Mouse (Mus musculus): ENCODE measurements around the gene Mxi1. TPM values are rescaled to one million over a fixed set of nuclear protein-coding genes. Genes with fewer than 3 reads are reported as not detected.

The Mxi1 gene
- polyA plus RNA-seq (2012; rRNA removed): 25.8 and 28.5 TPM in 2 replicates
- polyA plus RNA-seq (2014; fragmentation: Nextera tagmentation; extraction: Ambion mirVana): 40.1 and 42.2 TPM in 2 replicates

DNA sequence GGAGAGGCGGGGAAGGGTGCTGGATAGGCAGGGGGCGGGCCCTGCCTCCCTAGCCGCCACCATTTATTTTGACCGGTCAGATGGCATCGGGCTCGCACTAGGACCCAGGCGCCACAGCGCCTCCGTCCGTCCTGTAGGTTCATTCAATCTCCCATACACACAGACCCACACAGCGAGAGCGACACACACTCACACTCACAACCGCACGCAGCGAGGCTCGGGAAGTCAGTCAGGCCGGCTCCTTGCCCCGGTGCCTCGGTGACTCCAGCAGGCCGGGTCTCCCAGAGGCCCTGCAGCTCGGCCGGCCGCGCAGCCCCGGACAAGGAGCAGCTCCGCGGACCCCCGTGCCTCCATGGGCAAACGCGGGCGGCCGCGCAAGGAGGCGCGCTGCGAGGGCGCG is at the start of gene Mxi1:
Gene Mxi1, plus strand, starts transcription at position 171 of the 400 bp plus-strand sequence.
- H3K4me2 ChIP-seq (replicated peaks; ENCODE audit: low read depth, low read length, severe bottlenecking): peak within 1 kb of the TSS; percentile 97
- TF ChIP-seq POLR2A (IDR thresholded peaks at IDR 0.05; ENCODE audit: borderline replicate concordance, extremely low read depth, insufficient read depth, insufficient read length): 0 out of 2 replicates have a peak, but pooled peaks have one; percentile 62
- peak within 1 kb of the TSS; percentile 86 for H3K4me3 ChIP-seq (replicated peaks; ENCODE audit: low read length)
- DNase-seq (ENCODE audit: low spot score) (peak; percentile 91), ATAC-seq (ENCODE audit: low FRiP score, low read depth) (peak; percentile 36)
- H3K36me3 ChIP-seq (ENCODE audit: control insufficient read depth, insufficient read depth, low read length): 0 out of 2 replicates have a peak, but pooled peaks cover 2% of the 10 kb centered on the region
- H3K9me3 ChIP-seq (ENCODE audit: control insufficient read depth, low read length): no peaks in the 10 kb centered on the region
- no peaks in the 10 kb centered on the region for H3K27me3 ChIP-seq (ENCODE audit: control insufficient read depth, insufficient read depth, low read length)
- H3K9ac ChIP-seq (ENCODE audit: low read depth, low read length, severe bottlenecking): peak within 1 kb of the TSS; percentile 88
- H3K4me1 ChIP-seq (ENCODE audit: control insufficient read depth, insufficient read depth, low read length): peaks cover 16% of the 10 kb centered on the region
- peak within 1 kb of the TSS; percentile 98 for H3K27ac ChIP-seq (replicated peaks; ENCODE audit: low read depth, low read length)
- 0% methylated on average over 33 of the region's 38 CpGs for WGBS

DNA sequence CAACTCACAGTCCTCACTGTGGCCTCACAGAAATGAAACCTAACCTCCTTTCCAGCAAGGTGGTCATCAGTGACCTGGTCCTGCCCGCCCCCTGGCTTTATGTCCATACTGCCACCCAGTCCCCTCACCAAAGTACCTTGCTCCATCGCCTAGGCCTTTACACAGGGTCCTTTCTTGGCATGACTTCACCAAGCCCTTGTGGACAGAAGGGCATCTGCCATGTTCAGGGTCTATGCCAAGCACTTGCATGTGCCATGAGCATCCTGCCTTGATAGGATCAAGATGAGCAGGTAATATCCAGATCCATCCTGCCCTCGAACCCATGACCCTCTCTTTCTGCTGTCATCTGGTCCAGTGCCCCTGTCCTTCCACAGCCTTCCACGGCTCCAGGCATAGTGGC is 49.5 kb upstream of the Mxi1 start:
- no peak overlapping the region for H3K9ac ChIP-seq (ENCODE audit: low read depth, low read length, severe bottlenecking)
- H3K36me3 ChIP-seq (ENCODE audit: control insufficient read depth, insufficient read depth, low read length): no peaks in the 10 kb centered on the region
- no peaks in the 10 kb centered on the region for H3K27me3 ChIP-seq (ENCODE audit: control insufficient read depth, insufficient read depth, low read length)
- WGBS: 87% methylated on average over 4 of the region's 4 CpGs
- H3K4me2 ChIP-seq (replicated peaks; ENCODE audit: low read depth, low read length, severe bottlenecking): no peak overlapping the region
- H3K4me3 ChIP-seq (replicated peaks; ENCODE audit: low read length): no peak overlapping the region
- peaks cover 8% of the 10 kb centered on the region for H3K4me1 ChIP-seq (ENCODE audit: control insufficient read depth, insufficient read depth, low read length)
- no peak for TF ChIP-seq POLR2A (IDR thresholded peaks at IDR 0.05; ENCODE audit: borderline replicate concordance, extremely low read depth, insufficient read depth, insufficient read length)
- H3K9me3 ChIP-seq (ENCODE audit: control insufficient read depth, low read length): no peaks in the 10 kb centered on the region
- no peak for DNase-seq (ENCODE audit: low spot score)
- ATAC-seq (ENCODE audit: low FRiP score, low read depth): no peak
- H3K27ac ChIP-seq (replicated peaks; ENCODE audit: low read depth, low read length): no peak overlapping the region

DNA sequence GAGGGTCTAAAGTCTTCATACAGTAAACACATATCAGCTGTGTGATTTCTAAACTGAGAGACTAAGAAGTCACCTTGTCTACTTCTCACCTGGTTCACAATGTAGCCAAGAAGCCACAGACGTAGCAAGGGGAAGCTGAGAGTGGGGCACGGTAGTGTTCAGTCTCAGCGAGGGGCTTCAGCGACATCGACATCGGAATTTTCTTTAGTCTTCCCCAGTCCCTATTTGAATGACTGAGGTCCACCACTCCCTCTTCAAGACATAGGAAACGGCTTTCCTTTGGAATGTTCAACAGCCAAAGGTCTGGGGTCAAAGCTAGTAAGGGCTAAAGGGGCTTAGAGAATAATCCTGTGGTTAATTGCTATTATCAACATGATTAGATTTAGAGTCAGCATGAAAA is 48.3 kb upstream of the Mxi1 start:
- Histone ChIP-seq H3K4me1 (ENCODE audit: control insufficient read depth, insufficient read depth, low read length) (peaks cover 8% of the 10 kb centered on the region), H3K4me2 (replicated peaks; ENCODE audit: low read depth, low read length, severe bottlenecking) (no peak overlapping the region), H3K4me3 (replicated peaks; ENCODE audit: low read length) (no peak overlapping the region), H3K27me3 (ENCODE audit: control insufficient read depth, insufficient read depth, low read length) (no peaks in the 10 kb centered on the region), H3K9ac (ENCODE audit: low read depth, low read length, severe bottlenecking) (no peak overlapping the region), H3K9me3 (ENCODE audit: control insufficient read depth, low read length) (no peaks in the 10 kb centered on the region), H3K27ac (replicated peaks; ENCODE audit: low read depth, low read length) (no peak overlapping the region), H3K36me3 (ENCODE audit: control insufficient read depth, insufficient read depth, low read length) (no peaks in the 10 kb centered on the region)
- TF ChIP-seq POLR2A (IDR thresholded peaks at IDR 0.05; ENCODE audit: borderline replicate concordance, extremely low read depth, insufficient read depth, insufficient read length): no peak
- whole genome bisulfite sequencing: 84% methylated on average over 7 of the region's 7 CpGs
- ATAC-seq (ENCODE audit: low FRiP score, low read depth) (no peak), DNase-seq (ENCODE audit: low spot score) (no peak)

DNA sequence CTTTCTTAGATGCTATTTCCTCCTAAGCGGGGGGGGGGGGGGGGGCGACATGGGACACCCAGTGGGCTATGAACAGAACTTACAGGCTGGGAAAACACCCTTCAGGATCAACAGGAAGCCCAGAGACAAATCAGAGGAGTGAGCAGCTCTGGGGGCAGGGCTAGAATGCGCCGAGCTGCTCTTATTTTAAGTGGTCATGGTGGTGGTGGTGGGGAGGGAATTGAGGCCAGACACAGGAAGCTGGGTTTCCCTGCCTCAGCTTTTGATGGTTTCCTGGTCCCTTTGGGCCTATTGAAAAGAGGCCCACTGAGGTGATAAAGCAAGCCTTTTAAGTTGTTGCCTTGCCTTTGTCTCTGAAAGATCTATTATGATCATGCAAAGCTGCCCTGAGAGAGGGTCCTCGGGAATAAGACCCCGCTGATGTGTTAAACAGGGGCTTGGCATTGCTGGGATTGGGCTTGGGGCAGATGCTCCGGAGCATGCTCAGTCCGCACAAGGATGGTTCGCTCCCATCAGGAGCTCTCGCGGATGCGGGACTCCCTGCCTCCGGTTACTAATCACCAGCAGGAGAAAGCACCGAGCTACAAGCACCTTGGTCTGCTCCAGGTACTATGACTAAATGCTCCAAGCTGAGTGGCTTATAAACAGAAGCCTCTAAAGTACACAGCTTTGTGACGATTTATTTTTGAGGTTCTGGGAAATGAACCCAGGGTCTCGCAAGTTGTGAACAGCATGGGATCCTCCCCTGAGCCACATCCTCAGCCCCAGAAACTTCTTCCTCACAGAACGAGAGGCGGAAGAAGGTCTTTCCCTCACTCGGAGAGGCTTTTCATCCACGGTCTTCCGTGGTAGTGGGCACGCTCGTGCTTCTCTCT is 46.2 kb upstream of the Mxi1 start:
- Histone ChIP-seq H3K4me3 (replicated peaks; ENCODE audit: low read length) (no peak overlapping the region), H3K36me3 (ENCODE audit: control insufficient read depth, insufficient read depth, low read length) (no peaks in the 10 kb centered on the region), H3K27me3 (ENCODE audit: control insufficient read depth, insufficient read depth, low read length) (no peaks in the 10 kb centered on the region), H3K9me3 (ENCODE audit: control insufficient read depth, low read length) (no peaks in the 10 kb centered on the region), H3K4me2 (replicated peaks; ENCODE audit: low read depth, low read length, severe bottlenecking) (peak overlapping the region; percentile 13), H3K27ac (replicated peaks; ENCODE audit: low read depth, low read length) (no peak overlapping the region), H3K9ac (ENCODE audit: low read depth, low read length, severe bottlenecking) (no peak overlapping the region), H3K4me1 (ENCODE audit: control insufficient read depth, insufficient read depth, low read length) (peaks cover 8% of the 10 kb centered on the region)
- peak; percentile 34; the same call in 1 of the 2 replicates for ATAC-seq (ENCODE audit: low FRiP score, low read depth)
- 36% methylated on average over 23 of the region's 23 CpGs for WGBS
- DNase-seq (ENCODE audit: low spot score): no peak
- no peak for TF ChIP-seq POLR2A (IDR thresholded peaks at IDR 0.05; ENCODE audit: borderline replicate concordance, extremely low read depth, insufficient read depth, insufficient read length)

DNA sequence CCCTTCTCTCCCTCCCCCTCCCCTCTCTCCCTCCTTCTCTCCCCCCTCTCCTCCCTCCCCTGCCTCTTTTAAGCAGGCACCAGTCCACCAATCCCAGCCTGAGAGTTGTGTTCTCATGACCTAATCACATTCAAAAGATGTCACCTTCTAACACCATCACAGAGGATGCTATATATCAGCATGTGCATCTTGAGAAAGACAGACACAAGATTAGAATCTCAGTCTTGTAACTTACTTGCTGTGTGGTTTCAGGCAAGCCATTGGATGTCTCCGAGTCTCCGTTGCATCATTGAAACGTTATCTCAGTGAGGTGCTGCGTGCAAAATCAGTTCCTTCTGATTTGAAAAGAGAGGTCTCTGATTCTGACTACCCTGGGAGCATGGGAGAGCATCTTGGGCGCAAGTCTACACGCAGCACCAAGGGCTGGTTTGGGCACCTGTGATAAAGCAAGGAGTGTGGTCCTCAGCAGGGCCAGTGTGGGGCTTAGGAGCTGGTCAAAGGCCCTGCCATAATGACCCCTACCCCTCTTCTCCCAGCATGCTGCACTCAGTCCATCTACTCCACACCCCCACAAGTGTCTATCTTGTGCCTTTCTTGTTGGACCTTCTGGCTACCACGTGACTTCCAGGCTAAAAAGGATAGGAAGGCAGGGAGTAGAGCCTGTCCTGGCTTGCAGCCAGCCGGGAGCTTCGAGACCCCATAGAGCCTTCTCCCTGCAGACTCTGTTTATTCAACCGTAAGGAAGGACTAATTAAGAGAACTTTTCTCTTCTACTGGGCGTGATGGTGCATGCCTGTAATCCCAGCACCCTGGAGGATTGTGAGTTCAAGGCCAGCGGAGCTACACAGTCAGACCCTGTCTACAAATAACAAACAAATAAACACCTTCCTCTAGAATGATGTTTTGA is 45.2 kb upstream of the Mxi1 start:
- Histone ChIP-seq H3K27ac (replicated peaks; ENCODE audit: low read depth, low read length) (no peak overlapping the region), H3K4me1 (ENCODE audit: control insufficient read depth, insufficient read depth, low read length) (peaks cover 8% of the 10 kb centered on the region), H3K4me3 (replicated peaks; ENCODE audit: low read length) (no peak overlapping the region), H3K9ac (ENCODE audit: low read depth, low read length, severe bottlenecking) (no peak overlapping the region), H3K27me3 (ENCODE audit: control insufficient read depth, insufficient read depth, low read length) (no peaks in the 10 kb centered on the region), H3K9me3 (ENCODE audit: control insufficient read depth, low read length) (no peaks in the 10 kb centered on the region), H3K4me2 (replicated peaks; ENCODE audit: low read depth, low read length, severe bottlenecking) (no peak overlapping the region), H3K36me3 (ENCODE audit: control insufficient read depth, insufficient read depth, low read length) (no peaks in the 10 kb centered on the region)
- no peak for ATAC-seq (ENCODE audit: low FRiP score, low read depth)
- DNase-seq (ENCODE audit: low spot score): peak; percentile 38
- WGBS: 61% methylated on average over 12 of the region's 12 CpGs
- no peak for TF ChIP-seq POLR2A (IDR thresholded peaks at IDR 0.05; ENCODE audit: borderline replicate concordance, extremely low read depth, insufficient read depth, insufficient read length)
